Mouse (Mus musculus) limb, embryonic 14.5 days (tissue): ENCODE results near the gene 5031439G07Rik. TPM values are rescaled to one million over a fixed set of nuclear protein-coding genes. Genes with fewer than 3 reads are reported as not detected.
A peak's percentile ranks its signal among the peaks of the same experiment; 100 is the strongest.

Source experiments
- ATAC-seq: fragments of 200-750 bp; cut with Nextera tagmentation; 2 replicates; pipeline ENCODE4 v1.8.0; 2017; ENCODE audit warnings: low read depth, moderate number of reproducible peaks, moderate TSS enrichment; ENCODE audit not compliant: low FRiP score
- DNase-seq: peaks from one replicate; pipeline ENCODE4 v3.0.0-alpha.2; 2015; ENCODE audit warnings: low spot score
- H3K27ac ChIP-seq: fragments of 300-500 bp; sonication (generic); replicated peaks from 2 replicates; pipeline ENCODE4 v1.5.1; 2014; ENCODE audit warnings: low read depth, mild to moderate bottlenecking, low read length, moderate library complexity, mixed read lengths
- H3K27me3 ChIP-seq: fragments of 300-500 bp; sonication (generic); 2 replicates; pipeline ENCODE4 v1.6.1; 2014; ENCODE audit warnings: low read length, mixed read lengths; ENCODE audit not compliant: control insufficient read depth, insufficient read depth
- H3K36me3 ChIP-seq: fragments of 300-500 bp; sonication (generic); 2 replicates; pipeline ENCODE4 v1.6.1; 2014; ENCODE audit warnings: mild to moderate bottlenecking, low read length, moderate library complexity, mixed read lengths; ENCODE audit not compliant: control insufficient read depth, insufficient read depth
- H3K4me1 ChIP-seq: fragments of 300-500 bp; sonication (generic); 2 replicates; pipeline ENCODE4 v1.6.1; 2014; ENCODE audit warnings: antibody characterized with exemption, low read length, mixed read lengths; ENCODE audit not compliant: control insufficient read depth, insufficient read depth
- H3K4me2 ChIP-seq: fragments of 300-500 bp; sonication (generic); replicated peaks from 2 replicates; pipeline ENCODE4 v1.6.1; 2014; ENCODE audit warnings: low read depth, mild to moderate bottlenecking, low read length, moderate library complexity; ENCODE audit not compliant: severe bottlenecking
- H3K4me3 ChIP-seq: fragments of 300-500 bp; sonication (generic); replicated peaks from 2 replicates; pipeline ENCODE4 v1.5.1; 2014; ENCODE audit warnings: low read length
- H3K9ac ChIP-seq: fragments of 300-500 bp; sonication (generic); 2 replicates; pipeline ENCODE4 v1.6.1; 2014; ENCODE audit warnings: mild to moderate bottlenecking, low read depth, low read length, moderate library complexity; ENCODE audit not compliant: severe bottlenecking
- H3K9me3 ChIP-seq: fragments of 300-500 bp; sonication (generic); 2 replicates; pipeline ENCODE4 v1.6.1; 2016; ENCODE audit warnings: low read length; ENCODE audit not compliant: control insufficient read depth
- POLR2A ChIP-seq: fragments of 200-500 bp; IDR thresholded peaks from 2 replicates; pipeline ENCODE4 v1.8.0; 2012; ENCODE audit warnings: inconsistent platforms, mild to moderate bottlenecking, moderate library complexity, borderline replicate concordance; ENCODE audit not compliant: insufficient read depth, insufficient read length; ENCODE audit errors: extremely low read depth
- WGBS: fragments of 180-500 bp; shearing (Covaris S2); extraction: QIAGEN DNeasy Blood & Tissue Kit; methylation state at CpG from one replicate; pipeline ENCODE4 v1.1.7; 2014; 5-methylcytosine and 5-hydroxymethylcytosine counted together
- polyA plus RNA-seq, 2 experiments: library from polyadenylated mRNA; depleted of rRNA in 1 of 2; stranded (reverse) in 1 of 2; unstranded in 1 of 2; fragments of >200 nt; fragmentation: Nextera tagmentation in 1 of 2; extraction: Ambion mirVana in 1 of 2; gene quantifications; 2 replicates each; pipeline versions ENCODE4 v1.2.1 to v1.2.3; 2012 to 2014

5031439G07Rik gene
- polyA plus RNA-seq, 2 experiments: 12.3 to 21.8 TPM

DNA sequence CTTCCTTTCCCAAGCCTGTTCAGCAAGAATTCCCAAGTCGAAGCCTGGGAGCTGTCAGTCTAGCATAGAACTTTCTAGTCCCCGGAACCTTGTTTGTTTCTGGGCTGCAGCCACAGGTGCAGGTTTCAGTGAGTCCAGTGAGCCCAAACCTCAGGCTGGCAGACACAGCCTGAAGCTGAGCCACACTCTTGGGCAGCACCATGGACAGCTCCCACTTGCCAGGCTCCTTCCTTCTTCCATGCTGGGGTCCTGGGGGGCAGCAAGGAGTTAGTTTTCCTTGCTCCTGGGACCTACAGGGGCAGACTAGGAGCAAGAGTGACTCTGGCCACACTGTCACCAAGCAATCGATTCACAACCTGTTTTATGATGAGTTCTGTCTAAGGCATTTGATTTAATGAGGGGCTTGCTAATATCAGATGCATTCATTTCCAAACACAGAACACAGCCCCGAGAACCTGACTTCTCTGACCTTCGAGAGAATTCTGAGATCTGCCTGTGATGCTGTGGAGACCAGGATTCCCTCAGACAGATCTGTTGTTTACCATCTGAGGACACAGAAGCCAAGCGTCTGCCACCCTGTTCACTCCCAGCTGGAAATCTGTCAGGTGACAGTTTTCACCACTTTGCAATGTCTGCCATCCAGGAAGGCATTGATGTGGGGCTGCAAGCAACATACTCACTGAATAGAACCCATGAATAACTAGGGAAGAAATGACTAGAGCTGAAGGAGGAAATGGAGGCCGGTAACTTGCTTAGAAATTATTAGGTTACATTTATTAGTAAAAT, 22.6 kb downstream of the 5031439G07Rik start:
- TF ChIP-seq POLR2A: no peak
- DNase-seq (peak; percentile 56), ATAC-seq (no peak)
- no peaks in the 10 kb centered on the region for H3K36me3 ChIP-seq
- no peak overlapping the region for H3K4me3 ChIP-seq
- H3K27ac ChIP-seq: no peak overlapping the region
- no peak overlapping the region for H3K4me2 ChIP-seq
- WGBS: 55% methylated on average over 7 of the region's 7 CpGs
- H3K27me3 ChIP-seq: no peaks in the 10 kb centered on the region
- no peak overlapping the region for H3K9ac ChIP-seq
- no peaks in the 10 kb centered on the region for H3K9me3 ChIP-seq
- no peaks in the 10 kb centered on the region for H3K4me1 ChIP-seq

DNA sequence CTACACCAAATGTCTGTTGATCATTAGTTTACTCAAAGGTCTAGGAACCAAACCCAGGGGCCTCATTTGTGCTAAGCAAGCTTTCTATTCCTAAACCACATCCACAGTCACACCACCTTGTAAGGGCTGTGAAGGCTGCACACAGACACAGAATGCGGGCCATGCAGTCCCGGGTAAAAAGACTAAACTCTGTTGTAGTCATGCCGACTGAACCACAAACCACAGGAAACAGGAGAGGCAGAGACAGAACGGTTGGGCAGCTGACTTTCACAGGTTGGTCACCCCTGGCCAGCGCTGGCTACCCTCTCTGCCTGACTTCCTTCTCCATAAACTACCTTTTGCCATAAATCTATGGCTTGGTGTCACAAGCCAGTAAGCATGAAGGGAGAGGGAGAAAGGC, 23.6 kb downstream of the 5031439G07Rik start:
- WGBS: 73% methylated on average over 5 of the region's 5 CpGs
- ATAC-seq: no peak
- Histone ChIP-seq H3K27ac (no peak overlapping the region), H3K9me3 (no peaks in the 10 kb centered on the region), H3K4me2 (no peak overlapping the region), H3K4me1 (no peaks in the 10 kb centered on the region), H3K9ac (no peak overlapping the region), H3K27me3 (no peaks in the 10 kb centered on the region), H3K4me3 (no peak overlapping the region), H3K36me3 (peaks cover 3% of the 10 kb centered on the region; the same call in 1 of the 2 replicates)
- TF ChIP-seq POLR2A: no peak
- DNase-seq: no peak

DNA sequence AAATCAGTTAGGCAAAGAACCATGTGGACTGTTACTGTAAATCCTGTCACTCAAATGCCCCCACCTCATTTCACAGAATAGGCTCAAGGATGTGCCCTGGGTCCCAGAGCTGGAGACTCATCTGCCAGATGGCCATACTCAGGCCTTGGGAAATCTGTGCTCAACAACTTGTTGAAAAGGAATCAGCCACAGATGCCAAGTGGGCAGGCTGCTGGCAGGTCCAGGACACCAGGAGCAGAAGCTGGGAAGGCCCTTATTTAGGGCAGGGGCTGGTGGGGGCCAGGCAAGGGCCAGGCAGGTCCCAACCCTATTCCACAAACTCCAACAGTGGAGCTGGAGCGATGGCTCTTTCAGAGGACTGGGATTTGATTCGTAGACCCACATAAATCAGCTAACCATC, 25.8 kb downstream of the 5031439G07Rik start:
- no peak overlapping the region for H3K9ac ChIP-seq
- no peak for TF ChIP-seq POLR2A
- ATAC-seq (no peak), DNase-seq (no peak)
- no peaks in the 10 kb centered on the region for H3K4me1 ChIP-seq
- 89% methylated on average over 2 of the region's 2 CpGs for WGBS
- peaks cover 13% of the 10 kb centered on the region; the same call in 1 of the 2 replicates for H3K36me3 ChIP-seq
- no peak overlapping the region for H3K4me2 ChIP-seq
- H3K9me3 ChIP-seq: no peaks in the 10 kb centered on the region
- H3K27me3 ChIP-seq: no peaks in the 10 kb centered on the region
- no peak overlapping the region for H3K4me3 ChIP-seq
- H3K27ac ChIP-seq: no peak overlapping the region

DNA sequence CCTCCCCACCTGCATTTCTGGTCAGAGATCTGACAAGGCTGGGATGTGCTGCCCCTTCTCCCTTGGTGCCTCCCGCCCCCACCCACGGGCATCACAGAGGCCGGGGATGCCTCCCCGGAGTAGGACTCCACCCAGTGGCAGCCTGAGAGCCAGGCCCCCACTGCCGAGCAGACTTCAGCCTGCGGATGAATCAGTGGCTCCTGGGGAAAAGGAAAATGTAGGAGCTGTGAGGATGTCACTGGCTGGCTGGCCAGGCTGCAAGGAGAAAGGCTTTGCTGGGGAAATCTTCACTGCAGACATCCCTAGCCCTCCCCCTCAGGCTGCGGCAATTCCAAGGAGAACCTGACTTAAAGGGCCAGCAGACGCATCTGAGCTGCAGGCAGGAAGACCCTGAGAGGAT, 27.7 kb downstream of the 5031439G07Rik start:
- Histone ChIP-seq H3K27ac (no peak overlapping the region), H3K36me3 (peaks cover 17% of the 10 kb centered on the region), H3K4me2 (no peak overlapping the region), H3K9ac (no peak overlapping the region), H3K27me3 (no peaks in the 10 kb centered on the region), H3K9me3 (no peaks in the 10 kb centered on the region), H3K4me3 (no peak overlapping the region), H3K4me1 (no peaks in the 10 kb centered on the region)
- 34% methylated on average over 8 of the region's 8 CpGs for WGBS
- ATAC-seq (no peak), DNase-seq (no peak)
- TF ChIP-seq POLR2A: no peak

DNA sequence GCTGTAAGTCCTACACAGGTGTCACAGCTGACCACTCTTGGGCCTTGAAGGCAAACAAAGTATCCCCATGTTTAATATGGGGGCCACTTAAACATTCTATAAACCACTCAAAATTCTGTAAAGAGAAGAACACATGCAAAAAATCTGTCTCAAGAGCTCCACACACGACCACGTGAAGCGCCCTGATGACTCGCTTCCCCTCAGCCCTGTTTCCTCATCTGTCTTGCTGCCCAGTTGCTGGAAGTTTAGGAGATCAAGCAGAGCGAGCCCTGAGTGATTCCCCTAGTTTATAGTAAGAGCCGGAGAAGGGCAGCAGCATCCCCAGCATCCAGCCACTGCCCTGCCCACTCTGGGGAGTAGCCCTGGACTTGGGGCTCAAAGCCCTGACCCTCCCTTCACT, 28.5 kb downstream of the 5031439G07Rik start:
- no peak overlapping the region for H3K4me3 ChIP-seq
- H3K9ac ChIP-seq: no peak overlapping the region
- no peak overlapping the region for H3K4me2 ChIP-seq
- ATAC-seq (no peak), DNase-seq (no peak)
- no peaks in the 10 kb centered on the region for H3K9me3 ChIP-seq
- H3K27ac ChIP-seq: no peak overlapping the region
- H3K4me1 ChIP-seq: no peaks in the 10 kb centered on the region
- no peaks in the 10 kb centered on the region for H3K27me3 ChIP-seq
- H3K36me3 ChIP-seq: peaks cover 21% of the 10 kb centered on the region
- no peak for TF ChIP-seq POLR2A
- 85% methylated on average over 6 of the region's 6 CpGs for WGBS
